Mouse (Mus musculus): ENCODE measurements around the gene Tmem145.
"Not testable (repeated sequence)": the region's sequence is repeated elsewhere in the genome, so short reads cannot be mapped to it uniquely, and the experiment has no call there.

Gene Tmem145

GRCm38 (mm10) chr7:25294960-25295722 lies 10.8 kb upstream of the Tmem145 start:
- DNase-seq = no peak

GRCm38 (mm10) chr7:25296945-25297453 lies 8.9 kb upstream of the Tmem145 start:
- no peak for DNase-seq

- DNase-seq = peak; percentile 78
These were observed 8.2 kb upstream of the Tmem145 start, which contains the start of gene Pafah1b3 for GRCm38 (mm10) chr7:25297454-25298325. Pafah1b3 (minus strand) TSS chr7:25297986.

- DNase-seq = no peak
These were observed 4.8 kb upstream of the Tmem145 start, which contains the start of gene Prr19 for GRCm38 (mm10) chr7:25301063-25301462. Prr19 (plus strand) TSS chr7:25301411.

- DNase-seq = no peak
These were observed 2.8 kb upstream of the Tmem145 start for GRCm38 (mm10) chr7:25303003-25303684.

GRCm38 (mm10) chr7:25303685-25304006 lies 2.3 kb upstream of the Tmem145 start:
- DNase-seq = no peak

GRCm38 (mm10) chr7:25305481-25305880 lies 425 bp upstream of the Tmem145 start:
- no peak for DNase-seq

GRCm38 (mm10) chr7:25306614-25306996 lies 699 bp downstream of the Tmem145 start:
- DNase-seq = no peak

GRCm38 (mm10) chr7:25308702-25309318 lies 2.9 kb downstream of the Tmem145 start:
- no peak for DNase-seq

GRCm38 (mm10) chr7:25309425-25309824 lies 3.5 kb downstream of the Tmem145 start:
- DNase-seq = no peak

GRCm38 (mm10) chr7:25311193-25311592 lies 5.3 kb downstream of the Tmem145 start:
- DNase-seq = no peak

GRCm38 (mm10) chr7:25313325-25313724 lies 7.4 kb downstream of the Tmem145 start:
- DNase-seq = no peak

GRCm38 (mm10) chr7:25314606-25315305 lies 8.8 kb downstream of the Tmem145 start:
- DNase-seq = no peak

GRCm38 (mm10) chr7:25315306-25316041 lies 9.6 kb downstream of the Tmem145 start:
- DNase-seq = peak; percentile 14

- DNase-seq = peak; percentile 95
These were observed 10.9 kb downstream of the Tmem145 start, which contains the start of gene Megf8 for GRCm38 (mm10) chr7:25316532-25317445. Megf8 (plus strand) TSS chr7:25317164.

- DNase-seq = peak; percentile 21
These were observed 11.6 kb downstream of the Tmem145 start for GRCm38 (mm10) chr7:25317446-25317999.

- no peak for DNase-seq
These were observed 16.2 kb downstream of the Tmem145 start for GRCm38 (mm10) chr7:25322058-25322484.

GRCm38 (mm10) chr7:25323219-25323618 lies 17.3 kb downstream of the Tmem145 start:
- no peak for DNase-seq

GRCm38 (mm10) chr7:25325431-25325830 lies 19.5 kb downstream of the Tmem145 start:
- not testable (repeated sequence) for DNase-seq

GRCm38 (mm10) chr7:25326233-25326632 lies 20.3 kb downstream of the Tmem145 start:
- DNase-seq = no peak

Measured in kidney, adult 18-20 months (tissue).